Mouse (Mus musculus) liver, adult 2 months (tissue): ENCODE measurements at regions not wholly inside any gene's neighbourhood (a gene's known extent, or its start where the extent isn't known, plus 50 kb on each side); places are given as distances from the start of the nearest gene placed in this dataset.

Experiments used
- CTCF ChIP-seq: fragments of 200-500 bp; IDR thresholded peaks from 2 replicates; pipeline ENCODE4 v1.5.1; 2011; ENCODE audit warnings: low read depth, low read length, control low read depth
- POLR2A ChIP-seq: fragments of 200-500 bp; IDR thresholded peaks from 2 replicates; pipeline ENCODE4 v1.6.1; 2011; ENCODE audit warnings: low read length, control low read depth; ENCODE audit not compliant: insufficient read depth; ENCODE audit errors: extremely low read depth

DNA sequence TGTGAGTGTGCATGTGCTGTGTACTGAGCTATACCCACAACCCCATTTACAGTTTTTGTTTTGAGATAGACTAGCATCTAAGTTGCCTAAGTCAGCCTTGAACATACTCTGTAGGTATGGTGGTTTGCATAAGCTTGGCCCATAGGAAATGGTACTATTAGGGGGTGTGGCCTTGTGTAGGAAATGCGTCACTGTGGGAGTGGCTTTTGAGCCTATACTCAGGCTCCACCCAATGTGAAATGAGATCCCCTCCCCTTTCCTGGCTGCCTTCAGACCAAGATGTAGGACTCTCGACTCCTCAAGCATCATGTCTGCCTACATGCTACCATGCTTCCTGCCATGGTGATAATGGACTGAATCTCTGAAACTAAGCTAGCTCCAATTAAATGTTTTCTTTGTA lies 109.5 kb upstream of the Frmd6 start:
- no peak for TF ChIP-seq CTCF
- TF ChIP-seq POLR2A, result no peak
